Mouse (Mus musculus) C2C12 (cell line): ENCODE results near the gene Nr5a1. TPM values are rescaled to one million over a fixed set of nuclear protein-coding genes. Genes with fewer than 3 reads are reported as not detected.

Experiments
- H3K27me3 ChIP-seq: one replicate; pipeline ENCODE4 v1.6.1; 2011; ENCODE audit not compliant: control insufficient read depth, insufficient read depth, insufficient read length
- H3K36me3 ChIP-seq: one replicate; pipeline ENCODE4 v1.6.1; 2011; ENCODE audit not compliant: control insufficient read depth, insufficient read depth
- H3K4me3 ChIP-seq: one replicate; pipeline ENCODE4 v1.5.1; 2011; ENCODE audit warnings: mild to moderate bottlenecking, control low read depth; ENCODE audit not compliant: poor library complexity, insufficient read depth, severe bottlenecking
- H3K79me2 ChIP-seq: one replicate; pipeline ENCODE4 v1.6.1; 2011; ENCODE audit not compliant: control insufficient read depth, insufficient read depth
- H3K79me3 ChIP-seq: one replicate; pipeline ENCODE4 v1.6.1; 2011; ENCODE audit warnings: low read depth, control low read depth
- H3ac ChIP-seq: one replicate; pipeline ENCODE3; 2011; ENCODE audit warnings: low read depth; ENCODE audit not compliant: control insufficient read depth, insufficient read length
- CEBPB ChIP-seq: IDR thresholded peaks from one replicate; pipeline ENCODE4 v1.6.1; 2011; ENCODE audit warnings: low read depth, mild to moderate bottlenecking, control low read depth, moderate library complexity
- CTCF ChIP-seq: IDR thresholded peaks from one replicate; pipeline ENCODE4 v1.5.1; 2011; ENCODE audit not compliant: control insufficient read depth, insufficient read depth, insufficient read length
- FOSL1 ChIP-seq: IDR thresholded peaks from one replicate; pipeline ENCODE4 v1.8.0; 2011; ENCODE audit warnings: mild to moderate bottlenecking, low read length; ENCODE audit not compliant: poor library complexity, insufficient read depth, severe bottlenecking
- MAX ChIP-seq: IDR thresholded peaks from one replicate; pipeline ENCODE4 v1.6.1; 2011; ENCODE audit warnings: mild to moderate bottlenecking, control low read depth
- MYOD1 ChIP-seq: IDR thresholded peaks from one replicate; pipeline ENCODE4 v1.6.1; 2011; ENCODE audit warnings: low read depth; ENCODE audit not compliant: control insufficient read depth, insufficient read length
- MYOG ChIP-seq: IDR thresholded peaks from one replicate; pipeline ENCODE4 v1.6.1; 2011; ENCODE audit not compliant: control insufficient read depth, insufficient read length; ENCODE audit errors: extremely low read depth
- USF1 ChIP-seq: IDR thresholded peaks from one replicate; pipeline ENCODE4 v1.6.1; 2011; ENCODE audit warnings: low read depth, mild to moderate bottlenecking, control low read depth, moderate library complexity
- polyA plus RNA-seq: library from polyadenylated mRNA; unstranded; fragments of >200 nt; fragmentation: generic; extraction: Trizol; gene quantifications from one replicate; pipeline ENCODE4 v1.2.1, GENCODE M21; 2012; ENCODE audit warnings: missing spikeins

Gene Nr5a1
- polyA plus RNA-seq, 1 experiment = 0.01 TPM

DNA sequence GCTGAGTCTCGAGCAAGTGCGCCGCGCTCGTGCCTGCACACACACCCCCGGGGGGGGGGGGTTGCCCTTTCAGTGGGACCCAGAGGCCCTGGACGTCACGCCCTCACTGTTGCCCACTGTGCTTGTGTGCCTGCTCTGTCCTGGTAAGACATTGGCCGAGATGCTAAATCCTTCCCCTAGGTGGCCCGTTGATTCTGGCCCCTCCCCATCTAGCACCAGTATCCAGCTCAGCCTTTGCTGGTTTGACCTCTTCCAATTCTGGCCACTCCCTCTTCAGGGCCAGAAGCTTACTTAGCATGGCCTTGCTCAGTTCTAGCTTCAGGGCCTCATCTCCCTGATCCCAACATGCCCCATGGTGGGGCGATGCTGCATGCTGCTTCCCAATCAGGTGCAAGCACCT, 41.8 kb downstream of the Nr5a1 start:
- TF ChIP-seq MAX (no peak), MYOD1 (no peak), FOSL1 (no peak), CEBPB (no peak), CTCF (no peak), MYOG (no peak), USF1 (no peak)
- Histone ChIP-seq H3K79me2 (no peaks in the 10 kb centered on the region), H3K79me3 (no peaks in the 10 kb centered on the region), H3K36me3 (no peaks in the 10 kb centered on the region), H3ac (no peak overlapping the region), H3K27me3 (peaks cover 19% of the 10 kb centered on the region), H3K4me3 (no peak overlapping the region)

DNA sequence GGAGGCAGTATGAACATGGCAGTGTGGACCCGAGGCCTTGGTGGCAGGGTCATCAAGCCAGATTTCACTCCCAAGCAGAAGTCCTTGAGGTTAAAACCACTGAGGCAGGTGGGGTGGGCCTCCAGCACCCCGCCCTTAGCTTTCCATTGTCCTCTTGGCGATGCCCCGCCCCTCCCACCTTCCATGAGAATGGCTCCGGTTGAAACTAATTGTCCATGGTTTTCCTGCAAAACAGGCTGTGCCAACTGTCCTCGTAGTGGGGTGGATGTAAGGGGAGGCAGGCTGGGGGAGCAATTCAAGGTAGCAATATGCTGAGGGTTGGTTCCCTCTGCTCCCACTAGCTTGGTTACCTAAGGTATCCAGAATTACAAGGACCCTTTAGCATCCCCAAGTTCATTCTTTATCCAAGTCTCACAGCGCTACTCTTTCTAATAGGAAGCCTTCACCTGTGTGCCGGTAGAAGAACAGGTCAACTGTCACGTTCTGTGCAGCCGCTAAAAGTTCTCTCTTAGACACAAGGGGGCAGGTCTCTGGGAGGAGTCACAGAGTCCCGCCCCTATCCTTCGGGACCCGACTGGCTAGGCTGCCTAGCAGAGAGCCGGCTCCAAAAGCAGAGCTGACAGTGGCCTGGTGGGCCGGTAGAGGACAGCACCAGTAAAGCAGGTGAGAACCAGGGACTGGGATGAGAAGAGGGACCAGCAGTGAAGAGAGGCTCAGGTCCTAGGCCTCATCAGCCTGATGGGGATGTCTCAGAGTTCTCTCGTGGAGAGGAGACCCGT, 45.4 kb downstream of the Nr5a1 start:
- Histone ChIP-seq H3K79me3 (no peaks in the 10 kb centered on the region), H3K79me2 (no peaks in the 10 kb centered on the region), H3ac (no peak overlapping the region), H3K27me3 (peaks cover 19% of the 10 kb centered on the region), H3K36me3 (no peaks in the 10 kb centered on the region), H3K4me3 (no peak overlapping the region)
- TF ChIP-seq MAX (no peak), MYOD1 (no peak), USF1 (no peak), MYOG (no peak), CTCF (no peak), CEBPB (no peak), FOSL1 (no peak)

DNA sequence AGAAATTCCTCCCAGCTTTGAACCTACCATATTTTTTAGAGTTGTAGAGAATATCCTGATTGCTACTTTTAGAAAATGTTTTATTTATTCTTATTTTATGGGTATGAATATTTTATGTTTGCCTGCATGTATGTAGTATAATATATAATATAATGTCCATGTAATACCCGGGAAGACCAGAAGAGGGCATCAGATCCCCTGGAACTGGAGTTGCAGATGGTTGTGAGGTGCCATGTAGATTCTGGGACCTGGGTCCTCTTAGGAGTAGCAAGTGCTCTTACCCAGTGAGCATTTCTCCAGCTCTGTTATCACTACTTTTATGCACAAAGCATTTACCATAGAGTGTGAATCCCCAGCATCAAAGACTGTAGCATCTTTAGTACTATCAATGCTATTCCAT, 52.9 kb downstream of the Nr5a1 start:
- Histone ChIP-seq H3ac (no peak overlapping the region), H3K27me3 (peaks cover 3% of the 10 kb centered on the region), H3K79me2 (no peaks in the 10 kb centered on the region), H3K4me3 (no peak overlapping the region), H3K36me3 (no peaks in the 10 kb centered on the region), H3K79me3 (no peaks in the 10 kb centered on the region)
- TF ChIP-seq MAX (no peak), USF1 (no peak), CEBPB (no peak), MYOD1 (no peak), MYOG (no peak), FOSL1 (no peak), CTCF (no peak)

DNA sequence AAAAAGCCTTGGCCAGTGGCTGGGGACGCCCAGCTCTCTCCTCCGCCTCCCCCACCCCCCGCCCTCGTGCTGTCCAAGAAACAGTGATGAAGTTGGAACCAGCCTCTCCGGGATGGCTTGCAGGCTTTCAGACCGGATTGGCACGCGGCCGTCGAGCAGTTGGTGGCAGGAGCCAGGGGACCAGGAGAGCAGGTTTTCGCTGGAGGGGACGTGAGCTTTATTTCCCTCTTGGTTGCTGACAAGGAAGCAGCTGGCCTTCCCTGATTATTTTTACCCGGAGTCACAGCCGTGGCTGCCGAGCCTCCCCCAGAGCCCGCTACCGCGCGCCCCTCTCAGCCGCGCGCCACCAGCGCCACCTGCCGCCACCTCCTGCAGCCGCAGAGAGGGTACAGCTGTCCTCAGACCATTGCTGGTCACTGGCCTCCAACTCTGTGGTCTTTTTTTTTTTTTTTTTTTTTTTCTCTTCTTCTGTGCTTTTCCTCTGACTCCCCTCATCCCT, 56.0 kb downstream of the Nr5a1 start:
- Histone ChIP-seq H3K4me3 (peak overlapping the region; percentile 19), H3K36me3 (no peaks in the 10 kb centered on the region), H3K79me2 (no peaks in the 10 kb centered on the region), H3ac (peak overlapping the region; percentile 79), H3K79me3 (no peaks in the 10 kb centered on the region), H3K27me3 (no peaks in the 10 kb centered on the region)
- TF ChIP-seq MAX (peak; percentile 43), CTCF (peak; percentile 96), FOSL1 (no peak), CEBPB (no peak), MYOG (no peak)

- Histone ChIP-seq H3K79me2 (no peaks in the 10 kb centered on the region), H3K79me3 (no peaks in the 10 kb centered on the region), H3K36me3 (no peaks in the 10 kb centered on the region), H3K4me3 (no peak overlapping the region), H3ac (no peak overlapping the region), H3K27me3 (no peaks in the 10 kb centered on the region)
- TF ChIP-seq CTCF = no peak
- TF ChIP-seq USF1 = peak; percentile 58
Measured at GRCm38 (mm10) chr2:38653694-38654093, 60.6 kb downstream of the Nr5a1 start.

DNA sequence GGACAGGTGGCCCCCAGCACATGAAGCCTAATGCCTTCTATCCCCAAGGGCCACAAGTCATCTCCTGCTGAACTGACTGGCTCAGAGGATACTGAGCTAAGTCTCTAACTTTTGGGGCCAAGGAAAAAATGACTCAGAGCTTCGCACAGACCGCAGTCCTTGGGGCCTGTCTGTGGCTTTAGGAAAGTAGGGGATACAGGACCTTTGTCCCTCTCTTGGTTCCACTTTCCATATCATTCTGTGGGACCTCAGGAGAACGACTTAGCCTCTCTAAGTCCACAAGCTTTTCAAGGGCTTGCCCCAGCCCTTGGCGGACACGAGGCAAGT, 61.1 kb downstream of the Nr5a1 start:
- H3ac ChIP-seq = no peak overlapping the region
- no peak overlapping the region for H3K4me3 ChIP-seq
- H3K79me3 ChIP-seq = no peaks in the 10 kb centered on the region
- TF ChIP-seq CTCF (no peak), USF1 (no peak), FOSL1 (no peak), MAX (peak; percentile 12)
- H3K36me3 ChIP-seq = no peaks in the 10 kb centered on the region
- H3K27me3 ChIP-seq = no peaks in the 10 kb centered on the region
- H3K79me2 ChIP-seq = no peaks in the 10 kb centered on the region
